Mouse (Mus musculus): ENCODE measurements around the gene Ckb.

- TF ChIP-seq EP300 (IDR thresholded peaks at IDR 0.05; ENCODE audit: low read depth) (no peak), CTCF (IDR thresholded peaks at IDR 0.05; ENCODE audit: low read depth) (no peak)
Observed at GRCm38 (mm10) chr12:111677421-111677820, 5.3 kb upstream of the Ckb start.

Data from liver, embryonic 14.5 days (tissue).